Mouse (Mus musculus): Measurements from ENCODE around the gene Mvk. TPM values are rescaled to one million over a fixed set of nuclear protein-coding genes. Genes with fewer than 3 reads are reported as not detected.

The Mvk gene
- total RNA-seq (2015; ENCODE audit: low replicate concordance) (2.1 TPM in 1 of 2 replicates, not detected in the other), total RNA-seq (2017; ENCODE audit: low replicate concordance) (2.0 TPM in 1 of 2 replicates, not detected in the other)

- peak; percentile 98 for ATAC-seq (replicated peaks; ENCODE audit: low FRiP score, poor library complexity, severe bottlenecking)
Observed at GRCm38 (mm10) chr5:114443566-114444367, at the start of gene Mvk, which contains the start of gene Mmab. Gene Mvk (plus strand): TSS chr5:114444269. Gene Mmab (minus strand): TSS chr5:114444060.

GRCm38 (mm10) chr5:114406592-114406991, 37.5 kb upstream of the Mvk start:
- ATAC-seq (replicated peaks; ENCODE audit: low FRiP score, poor library complexity, severe bottlenecking): no peak

- no peak for ATAC-seq (replicated peaks; ENCODE audit: low FRiP score, poor library complexity, severe bottlenecking)
Observed at GRCm38 (mm10) chr5:114407269-114407668, 36.8 kb upstream of the Mvk start.

GRCm38 (mm10) chr5:114407810-114408209, 36.3 kb upstream of the Mvk start:
- no peak for ATAC-seq (replicated peaks; ENCODE audit: low FRiP score, poor library complexity, severe bottlenecking)

GRCm38 (mm10) chr5:114408846-114409245, 35.2 kb upstream of the Mvk start:
- ATAC-seq (replicated peaks; ENCODE audit: low FRiP score, poor library complexity, severe bottlenecking): no peak

- ATAC-seq (replicated peaks; ENCODE audit: low FRiP score, poor library complexity, severe bottlenecking): no peak
Observed at GRCm38 (mm10) chr5:114410429-114410828, 33.6 kb upstream of the Mvk start.

GRCm38 (mm10) chr5:114412361-114412998, 31.6 kb upstream of the Mvk start:
- ATAC-seq (replicated peaks; ENCODE audit: low FRiP score, poor library complexity, severe bottlenecking): no peak

GRCm38 (mm10) chr5:114413067-114413735, 30.9 kb upstream of the Mvk start:
- ATAC-seq (replicated peaks; ENCODE audit: low FRiP score, poor library complexity, severe bottlenecking): no peak

- ATAC-seq (replicated peaks; ENCODE audit: low FRiP score, poor library complexity, severe bottlenecking): no peak
Observed at GRCm38 (mm10) chr5:114415606-114416005, 28.5 kb upstream of the Mvk start.

- ATAC-seq (replicated peaks; ENCODE audit: low FRiP score, poor library complexity, severe bottlenecking): no peak
Observed at GRCm38 (mm10) chr5:114416855-114417254, 27.2 kb upstream of the Mvk start.

- no peak for ATAC-seq (replicated peaks; ENCODE audit: low FRiP score, poor library complexity, severe bottlenecking)
Observed at GRCm38 (mm10) chr5:114418541-114418940, 25.5 kb upstream of the Mvk start.

- no peak for ATAC-seq (replicated peaks; ENCODE audit: low FRiP score, poor library complexity, severe bottlenecking)
Observed at GRCm38 (mm10) chr5:114421561-114422298, 22.3 kb upstream of the Mvk start.

- ATAC-seq (replicated peaks; ENCODE audit: low FRiP score, poor library complexity, severe bottlenecking): no peak
Observed at GRCm38 (mm10) chr5:114422591-114422990, 21.5 kb upstream of the Mvk start.

GRCm38 (mm10) chr5:114423961-114424360, 20.1 kb upstream of the Mvk start:
- no peak for ATAC-seq (replicated peaks; ENCODE audit: low FRiP score, poor library complexity, severe bottlenecking)

GRCm38 (mm10) chr5:114426732-114427131, 17.3 kb upstream of the Mvk start:
- no peak for ATAC-seq (replicated peaks; ENCODE audit: low FRiP score, poor library complexity, severe bottlenecking)

GRCm38 (mm10) chr5:114428621-114429020, 15.4 kb upstream of the Mvk start:
- no peak for ATAC-seq (replicated peaks; ENCODE audit: low FRiP score, poor library complexity, severe bottlenecking)

GRCm38 (mm10) chr5:114429781-114430180, 14.3 kb upstream of the Mvk start:
- ATAC-seq (replicated peaks; ENCODE audit: low FRiP score, poor library complexity, severe bottlenecking): no peak

- no peak for ATAC-seq (replicated peaks; ENCODE audit: low FRiP score, poor library complexity, severe bottlenecking)
Observed at GRCm38 (mm10) chr5:114434359-114434758, 9.7 kb upstream of the Mvk start.

- no peak for ATAC-seq (replicated peaks; ENCODE audit: low FRiP score, poor library complexity, severe bottlenecking)
Observed at GRCm38 (mm10) chr5:114435588-114435987, 8.5 kb upstream of the Mvk start.

- no peak for ATAC-seq (replicated peaks; ENCODE audit: low FRiP score, poor library complexity, severe bottlenecking)
Observed at GRCm38 (mm10) chr5:114444368-114444692, 261 bp downstream of the Mvk start.
